8 mouse cellular contexts compared by ENCODE assay signal in the genomic region with DNA sequence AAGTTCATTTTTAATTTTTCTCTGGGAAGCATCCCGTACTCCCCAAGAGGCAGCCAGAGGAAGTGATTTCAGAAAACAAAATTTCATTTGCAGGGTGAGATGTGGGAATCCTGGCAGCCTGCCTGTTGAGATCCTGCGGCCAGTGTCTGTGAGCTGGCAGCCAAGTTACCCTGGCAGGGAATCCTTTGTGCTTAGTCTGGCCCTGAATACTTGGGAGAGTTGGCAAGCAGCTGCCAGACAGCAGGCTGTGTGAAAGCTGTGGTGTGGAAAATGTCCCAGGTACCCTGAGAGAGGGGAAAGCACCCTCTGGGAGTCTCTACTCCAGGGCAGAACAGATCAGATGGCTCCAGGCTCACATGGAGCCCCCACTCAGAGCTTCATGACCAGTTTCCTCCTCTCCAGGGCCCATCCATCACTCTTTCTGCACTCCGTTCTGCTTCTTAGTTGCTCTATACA. TPM values are rescaled to one million over a fixed set of nuclear protein-coding genes. Genes with fewer than 3 reads are reported as not detected.
A peak's percentile ranks its signal among the peaks of the same experiment; 100 is the strongest.
DNase-seq lines count a peak whose midpoint lies in the region; ATAC-seq lines count a peak whose summit lies in the region.

No protein-coding gene starts in this region.

- H3K9me3 ChIP-seq in intestine, embryonic 15.5 days = no peaks in the 10 kb centered on the region
- no peaks in the 10 kb centered on the region for H3K9me3 ChIP-seq in limb, embryonic 13.5 days

- ATAC-seq in intestine, embryonic 15.5 days = no peak
- peak; percentile 48; the same call in 1 of the 2 replicates for ATAC-seq in limb, embryonic 13.5 days (ENCODE audit: low FRiP score, low read depth)
- ATAC-seq in granulocyte monocyte progenitor cell, adult 5-6 weeks (replicated peaks; ENCODE audit: poor library complexity, severe bottlenecking) = no peak
- ATAC-seq in CD4-positive, CD25-positive, alpha-beta regulatory T cell, adult 4 months = no peak

- WGBS in intestine, embryonic 15.5 days = 48% methylated on average over 3 of the region's 3 CpGs
- WGBS in limb, embryonic 13.5 days = 67% methylated on average over 3 of the region's 3 CpGs

- H3K9ac ChIP-seq in intestine, embryonic 15.5 days = no peak overlapping the region
- H3K9ac ChIP-seq in limb, embryonic 13.5 days = no peak overlapping the region

- H3K4me2 ChIP-seq in intestine, embryonic 15.5 days (replicated peaks) = no peak overlapping the region
- H3K4me2 ChIP-seq in limb, embryonic 13.5 days (replicated peaks) = no peak overlapping the region

- H3K36me3 ChIP-seq in intestine, embryonic 15.5 days = no peaks in the 10 kb centered on the region
- 0 out of 2 replicates have a peak, but pooled peaks cover 5% of the 10 kb centered on the region for H3K36me3 ChIP-seq in limb, embryonic 13.5 days

- DNase-seq in adrenal gland, adult 8-10 months = peak; percentile 79
- DNase-seq in cerebellum, postnatal 10 days = peak; percentile 96 to 97
- DNase-seq in gastrocnemius, postnatal 25 days = peak; percentile 67
- peak; percentile 78 for DNase-seq in ovary, postnatal 36 days (ENCODE audit: low spot score)

- H3K27ac ChIP-seq in intestine, embryonic 15.5 days = 0 out of 2 replicates have a peak overlapping the region, but pooled peaks have one; percentile 7
- H3K27ac ChIP-seq in limb, embryonic 13.5 days = peak overlapping the region; percentile 33; the same call in 1 of the 2 replicates

- no peaks in the 10 kb centered on the region for H3K27me3 ChIP-seq in intestine, embryonic 15.5 days (replicated peaks)
- no peaks in the 10 kb centered on the region for H3K27me3 ChIP-seq in limb, embryonic 13.5 days

- no peak overlapping the region for H3K4me3 ChIP-seq in intestine, embryonic 15.5 days (replicated peaks)
- no peak overlapping the region for H3K4me3 ChIP-seq in limb, embryonic 13.5 days

- peaks cover 11% of the 10 kb centered on the region for H3K4me1 ChIP-seq in intestine, embryonic 15.5 days (replicated peaks)
- H3K4me1 ChIP-seq in limb, embryonic 13.5 days = peaks cover 21% of the 10 kb centered on the region

RNA-seq across cellular contexts. Expression of gene Abat, which starts 27.7 kb away (rescaled TPM):
- 100 to 1,000 TPM in 3 of 4 experiments, 10 to 100 TPM in 1; 88.1 to 157 (median 111) TPM for total RNA-seq in adrenal gland, adult 8-10 months (2022)
- 1 to 10 TPM; 2.1 to 3.3 TPM for total RNA-seq in gastrocnemius, postnatal 25 days (2021)
- 72.4 and 74.1 TPM in 2 replicates for polyA plus RNA-seq in intestine, embryonic 15.5 days (2015; fragmentation: Nextera tagmentation; extraction: Ambion mirVana)
- polyA plus RNA-seq in limb, embryonic 13.5 days (2015; fragmentation: Nextera tagmentation; extraction: Ambion mirVana) = 35.9 and 36.1 TPM in 2 replicates
- not detected in 2 replicates for total RNA-seq in granulocyte monocyte progenitor cell, adult 5-6 weeks (2014; fragmentation: Nextera tagmentation)
- not detected in 2 replicates for total RNA-seq in granulocyte monocyte progenitor cell, adult 5-6 weeks (2017)
- polyA plus RNA-seq in CD4-positive, CD25-positive, alpha-beta regulatory T cell, adult 4 months (2017; shearing (Covaris generic)) = 1 to 10 TPM in 1 of 2 experiments, under 1 TPM in 1; 0.74 to 1.8 TPM

Comparison
In these comparisons a context has a peak if more than half of its experiments do, and no peak if none do; other contexts are left out.
1. RNA of gene Abat, which starts 27.7 kb away (total RNA-seq): 88.1 to 157 TPM in adrenal gland, adult 8-10 months; 2.1 to 3.3 TPM in gastrocnemius, postnatal 25 days and not detected in granulocyte monocyte progenitor cell, adult 5-6 weeks; every median in the first group is over 10 times any median in the second.
2. Peak in every context shown above with its lines, with median percentiles within 50 percentile points of each other: DNase-seq.